Mouse (Mus musculus): ENCODE data around the gene P2ry6.

Gene P2ry6

DNA sequence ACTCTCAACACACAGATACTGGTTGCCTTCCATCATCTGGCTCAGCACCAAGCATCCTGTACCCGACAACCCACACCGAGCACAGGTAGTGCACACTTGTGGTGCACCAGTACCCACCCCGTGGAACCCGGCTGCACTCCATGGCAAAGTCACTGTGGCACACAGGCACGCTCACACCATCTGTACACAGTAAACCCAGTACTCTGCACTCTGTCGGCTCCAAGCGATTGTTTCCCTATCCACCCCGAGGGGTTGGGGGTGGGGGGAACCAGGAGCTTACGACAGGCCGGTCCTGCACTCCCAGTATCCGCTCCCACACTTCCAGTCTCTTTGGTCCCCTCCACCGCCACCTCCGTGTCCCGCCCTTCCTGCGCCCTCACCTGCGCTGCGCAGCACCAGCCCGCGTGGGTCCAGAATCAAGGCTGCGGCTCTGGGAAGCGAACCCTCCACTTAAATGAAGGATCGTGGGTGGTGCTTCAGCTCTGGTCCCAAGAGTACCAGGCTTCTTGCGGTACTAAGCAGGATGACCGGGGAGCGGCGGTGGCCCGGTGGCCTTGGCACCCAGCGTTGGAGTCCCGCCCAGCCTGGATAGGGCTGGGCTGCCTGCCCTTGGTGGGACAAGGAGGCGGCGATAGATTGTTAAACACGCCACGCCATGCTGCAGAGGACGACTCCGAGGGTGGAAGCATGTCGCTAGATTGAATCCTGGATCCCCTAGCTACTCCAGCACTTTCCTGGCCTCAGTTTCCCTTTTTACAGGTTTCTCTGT lies at the start of gene P2ry6:
Gene P2ry6, minus strand, starts transcription at position 515 of the 769 bp plus-strand sequence.
- peak; percentile 53 for DNase-seq

GRCm38 (mm10) chr7:101017492-101017891 lies 43.0 kb upstream of the P2ry6 start:
- no peak for DNase-seq

DNA sequence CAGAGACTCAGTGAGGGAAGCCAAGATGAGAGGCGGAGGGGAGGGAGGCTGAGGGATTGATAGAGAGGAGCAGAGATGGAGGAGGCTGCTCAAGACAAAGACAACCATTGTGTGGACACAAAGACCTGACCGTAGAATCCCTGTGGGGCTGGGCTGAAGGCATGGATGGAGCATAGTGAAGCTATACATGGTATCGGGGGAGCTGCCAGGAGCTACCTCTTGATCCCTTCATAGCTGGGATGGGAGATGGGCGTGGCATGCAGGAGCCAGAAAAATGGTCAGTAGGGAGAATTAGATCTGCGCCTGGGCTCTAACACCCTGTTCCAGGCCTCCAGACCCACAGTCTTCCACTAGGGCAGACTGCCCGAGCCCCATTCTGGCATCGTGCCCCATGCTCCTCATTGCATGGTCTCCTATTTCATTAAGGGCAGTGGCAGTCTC lies 42.6 kb upstream of the P2ry6 start:
- no peak for DNase-seq

GRCm38 (mm10) chr7:101014985-101015384 lies 40.5 kb upstream of the P2ry6 start:
- no peak for DNase-seq

- DNase-seq = no peak
These were observed 39.6 kb upstream of the P2ry6 start for GRCm38 (mm10) chr7:101014041-101014440.

DNA sequence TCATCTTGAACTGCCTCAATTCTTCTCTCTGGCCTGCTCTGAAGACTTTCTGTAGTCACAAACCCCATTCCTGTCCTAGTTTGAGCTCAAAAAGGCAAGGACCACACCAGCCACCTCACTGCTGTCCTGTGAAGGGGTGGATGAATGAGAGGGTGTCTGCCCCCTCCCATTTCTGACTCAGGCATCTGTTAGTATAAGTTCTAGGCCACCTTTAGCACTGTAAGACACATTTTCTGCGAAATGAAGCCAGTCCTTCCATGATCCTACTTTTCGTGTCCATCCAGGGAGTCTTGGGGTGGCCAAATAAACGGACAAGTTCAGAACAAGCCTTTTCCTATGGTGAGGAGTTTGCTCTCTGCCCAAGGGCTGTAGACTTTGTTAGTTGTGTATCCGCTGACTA lies 38.1 kb upstream of the P2ry6 start, which contains the start of gene P2ry2:
Gene P2ry2, minus strand, starts transcription at position 326 of the 400 bp plus-strand sequence.
- DNase-seq = no peak

GRCm38 (mm10) chr7:101011681-101012367 lies 37.4 kb upstream of the P2ry6 start:
- DNase-seq = peak; percentile 87

DNA sequence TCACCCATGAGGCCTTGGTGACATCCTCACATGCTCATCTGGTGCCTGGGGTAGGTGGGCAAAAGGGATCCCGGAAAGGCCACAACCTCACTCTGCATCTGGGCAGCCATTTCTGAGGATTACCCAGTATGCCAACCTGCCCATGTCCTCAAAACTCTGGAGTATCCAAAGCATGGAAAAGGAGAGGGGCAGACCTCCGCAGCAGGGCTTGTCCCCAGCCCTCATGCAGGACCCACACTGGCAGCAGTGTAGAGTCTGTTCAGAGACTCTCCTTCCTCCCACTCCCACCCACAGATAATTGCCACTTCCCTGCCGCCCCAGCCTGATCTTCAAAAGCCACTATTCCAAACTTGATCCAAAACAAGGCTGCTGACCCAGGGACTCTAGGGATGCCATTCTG lies 36.3 kb upstream of the P2ry6 start:
- DNase-seq = no peak

DNA sequence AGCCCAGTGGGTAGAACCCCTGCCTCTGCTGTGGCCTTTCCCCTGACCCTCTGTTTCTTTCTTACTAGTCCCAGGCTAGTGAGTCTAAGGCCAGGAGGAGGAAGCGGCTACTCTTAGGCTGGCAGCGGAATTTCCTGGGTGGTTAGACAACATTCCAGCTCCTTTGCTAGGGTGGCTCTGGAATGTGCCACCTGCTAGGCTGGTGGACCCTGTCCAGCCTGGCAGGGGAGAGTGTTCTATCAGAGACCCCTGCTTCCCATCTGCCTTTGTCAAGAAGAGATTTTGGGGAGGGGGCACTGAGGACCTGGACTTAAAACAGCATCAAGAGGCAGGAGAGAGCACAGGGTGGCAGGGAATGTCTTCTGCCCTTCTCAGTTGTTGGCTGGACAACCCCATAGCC lies 31.8 kb upstream of the P2ry6 start:
- peak; percentile 55 for DNase-seq

- no peak for DNase-seq
These were observed 30.7 kb upstream of the P2ry6 start for GRCm38 (mm10) chr7:101005119-101005518.

- peak; percentile 53 for DNase-seq
These were observed 29.2 kb upstream of the P2ry6 start for GRCm38 (mm10) chr7:101003442-101004326.

- DNase-seq = no peak
These were observed 27.8 kb upstream of the P2ry6 start for GRCm38 (mm10) chr7:101002274-101002673.

DNA sequence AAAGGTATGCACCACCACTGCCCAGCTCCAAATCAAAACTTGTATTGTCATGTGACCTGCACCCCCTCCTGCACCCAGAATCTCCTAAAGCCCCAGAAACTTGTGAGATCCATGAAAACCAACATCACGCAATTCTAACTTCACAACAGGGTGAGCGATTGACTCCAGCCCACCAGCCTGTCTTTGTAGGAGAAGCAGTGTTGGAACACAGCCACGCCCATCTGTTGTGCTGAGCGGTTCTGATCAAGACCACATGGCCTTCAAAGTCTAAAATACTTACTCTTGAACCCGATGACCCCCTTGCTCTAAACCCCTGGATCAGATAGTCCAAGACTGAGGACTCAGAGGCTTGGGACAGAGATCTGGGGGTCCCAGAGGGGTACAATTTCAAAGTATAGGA lies 25.2 kb upstream of the P2ry6 start:
- DNase-seq = no peak

DNA sequence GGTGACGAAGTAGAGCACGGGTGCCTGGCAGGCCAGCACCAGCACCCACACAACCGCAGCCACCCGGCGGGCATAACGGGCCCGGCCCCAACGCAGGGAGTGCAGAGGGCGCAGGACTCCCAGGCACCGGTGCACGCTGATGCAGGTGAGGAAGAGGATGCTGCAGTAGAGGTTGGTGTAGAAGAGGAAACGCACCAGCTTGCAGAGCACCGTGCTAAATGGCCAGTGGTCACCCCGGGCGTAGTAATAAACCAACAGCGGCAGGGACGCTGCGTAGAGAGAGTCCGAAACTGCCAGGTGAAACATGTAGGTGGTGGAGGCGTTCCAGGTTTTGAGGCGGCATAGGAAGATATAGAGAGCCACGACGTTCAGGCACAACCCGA lies 24.1 kb upstream of the P2ry6 start:
- no peak for DNase-seq

DNA sequence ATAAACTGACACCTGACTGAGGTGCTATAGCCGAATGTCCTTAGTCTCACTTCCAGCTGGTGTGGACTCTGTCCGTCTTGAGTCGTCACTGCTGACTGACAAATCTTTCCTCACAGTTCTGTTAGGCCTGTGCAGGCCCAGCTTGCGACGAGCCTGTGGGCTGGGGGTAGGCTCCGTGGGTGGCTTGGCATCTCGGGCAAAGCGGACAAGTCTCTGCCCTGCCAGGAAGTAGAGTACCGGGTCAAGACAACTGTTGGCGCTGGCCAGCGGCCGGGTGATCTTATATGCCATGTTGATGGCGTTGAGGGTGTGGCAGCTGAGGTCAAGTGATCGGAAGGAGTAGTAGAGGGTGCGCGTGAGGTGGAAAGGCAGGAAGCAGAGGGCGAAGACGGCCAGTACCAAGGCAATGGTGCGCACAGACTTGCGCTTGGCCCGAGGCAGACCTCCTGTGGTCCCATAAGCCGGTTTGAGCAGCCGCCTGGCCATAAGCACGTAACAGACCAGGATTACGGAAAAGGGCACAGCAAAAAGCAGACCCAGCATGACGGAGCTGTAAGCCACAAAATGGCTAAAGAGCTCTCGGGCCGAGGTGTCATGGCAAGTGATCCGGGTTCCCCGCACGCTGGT lies 23.6 kb upstream of the P2ry6 start:
- no peak for DNase-seq

DNA sequence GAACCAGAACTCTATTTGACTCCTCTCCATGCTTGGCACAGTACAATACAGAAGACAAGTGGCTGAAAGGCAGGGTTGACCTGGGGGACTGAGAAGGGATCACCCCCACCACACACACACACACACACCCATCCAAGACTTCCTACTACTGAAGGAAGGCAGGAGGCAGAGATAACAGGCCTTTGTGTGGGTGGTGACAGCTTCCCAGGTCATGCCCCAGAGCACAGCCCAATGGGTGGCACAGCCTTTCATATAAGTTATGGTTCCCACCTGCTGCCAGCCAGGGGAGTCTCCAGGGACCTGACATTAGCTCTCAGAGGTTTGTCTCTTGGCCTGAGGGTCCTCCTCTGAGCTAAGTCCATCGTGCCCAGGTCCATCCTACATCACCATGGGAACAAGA lies 22.8 kb upstream of the P2ry6 start:
- no peak for DNase-seq

DNA sequence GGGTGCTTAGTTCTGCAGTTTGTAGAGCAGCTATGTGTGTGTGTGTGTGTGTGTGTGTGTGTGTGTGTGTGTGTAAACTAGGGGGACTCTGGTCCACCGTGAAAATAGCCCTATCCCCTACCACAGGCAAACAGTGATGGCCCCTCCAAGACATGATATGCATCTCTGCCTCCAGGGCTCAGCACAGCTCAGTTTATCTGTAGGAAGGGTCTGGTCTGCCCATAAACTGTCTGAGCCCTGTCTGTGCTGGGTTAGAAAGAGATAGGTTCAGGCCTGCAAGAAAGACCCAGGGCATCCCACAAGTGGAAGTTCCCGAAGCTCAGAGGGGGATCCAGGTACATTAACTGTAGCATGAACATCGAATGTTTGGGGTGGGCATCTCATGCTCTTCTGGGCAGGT lies 21.5 kb upstream of the P2ry6 start:
- DNase-seq = no peak

DNA sequence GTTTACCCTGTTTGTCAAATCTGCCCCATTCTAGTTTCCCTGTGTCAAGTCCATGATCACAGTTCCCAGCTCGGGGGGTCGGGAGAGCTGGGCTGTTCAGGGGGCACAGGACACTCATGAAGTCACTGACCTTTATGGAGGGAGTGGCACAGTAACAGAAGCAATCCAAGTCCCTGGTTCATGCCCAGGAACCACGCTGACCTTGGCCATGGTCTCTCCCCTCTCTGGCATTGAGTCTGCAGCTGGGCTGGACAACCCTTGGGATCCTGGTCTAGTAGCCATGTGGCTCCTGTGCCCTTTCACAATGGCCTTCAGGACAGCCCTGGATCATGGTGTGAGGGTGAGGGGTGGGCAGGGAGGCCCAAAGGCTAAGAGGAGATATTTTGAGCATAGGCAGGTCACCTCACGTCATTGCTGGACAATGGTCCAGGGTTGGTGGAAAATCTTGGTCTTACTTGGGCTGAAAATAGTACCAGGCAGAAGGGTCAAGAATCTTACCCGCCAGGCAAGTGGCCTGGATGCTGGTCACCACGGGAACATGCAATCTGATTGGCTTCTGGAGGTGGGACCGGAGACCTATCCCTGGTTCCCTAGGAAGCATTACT lies 20.9 kb upstream of the P2ry6 start:
- DNase-seq = no peak

DNA sequence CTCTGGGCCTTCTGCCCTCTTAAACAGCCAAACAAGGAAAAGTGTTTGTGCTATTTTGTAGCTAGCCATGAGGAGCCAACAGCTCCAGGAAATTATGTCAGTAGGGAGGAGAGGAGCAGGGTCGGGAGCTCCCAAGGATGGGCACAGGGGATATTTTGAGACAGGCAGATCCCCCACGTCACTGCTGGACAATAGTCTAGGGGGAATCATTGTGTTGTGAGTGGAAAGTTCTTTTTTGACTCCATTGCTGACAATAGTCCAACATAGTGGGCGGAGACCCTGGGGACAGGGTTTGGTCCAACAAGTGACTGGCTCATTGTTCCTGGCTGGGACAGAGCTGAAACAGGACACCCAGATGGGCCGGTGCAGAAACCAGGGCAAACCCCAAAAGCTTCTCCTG lies 18.7 kb upstream of the P2ry6 start:
- peak; percentile 54 for DNase-seq

DNA sequence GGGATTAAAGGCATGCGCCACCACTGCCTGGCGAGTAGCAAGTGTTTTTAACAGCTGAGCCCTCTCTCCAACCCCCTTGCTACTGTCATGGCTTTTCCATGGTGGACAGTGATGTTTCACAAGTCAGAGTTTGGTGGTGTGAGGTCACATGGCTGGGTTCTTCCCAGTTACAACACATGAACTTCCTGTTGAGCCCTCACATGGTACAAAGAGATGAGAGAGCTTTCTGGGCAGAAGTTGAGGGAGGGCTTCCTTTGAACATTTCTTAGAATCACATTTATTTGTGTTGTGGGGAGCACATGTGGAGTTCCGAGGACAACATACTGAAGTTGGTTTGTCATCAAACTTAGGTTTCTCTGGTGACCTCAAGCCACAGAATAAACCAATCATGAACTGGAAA lies 17.5 kb upstream of the P2ry6 start:
- no peak for DNase-seq

DNA sequence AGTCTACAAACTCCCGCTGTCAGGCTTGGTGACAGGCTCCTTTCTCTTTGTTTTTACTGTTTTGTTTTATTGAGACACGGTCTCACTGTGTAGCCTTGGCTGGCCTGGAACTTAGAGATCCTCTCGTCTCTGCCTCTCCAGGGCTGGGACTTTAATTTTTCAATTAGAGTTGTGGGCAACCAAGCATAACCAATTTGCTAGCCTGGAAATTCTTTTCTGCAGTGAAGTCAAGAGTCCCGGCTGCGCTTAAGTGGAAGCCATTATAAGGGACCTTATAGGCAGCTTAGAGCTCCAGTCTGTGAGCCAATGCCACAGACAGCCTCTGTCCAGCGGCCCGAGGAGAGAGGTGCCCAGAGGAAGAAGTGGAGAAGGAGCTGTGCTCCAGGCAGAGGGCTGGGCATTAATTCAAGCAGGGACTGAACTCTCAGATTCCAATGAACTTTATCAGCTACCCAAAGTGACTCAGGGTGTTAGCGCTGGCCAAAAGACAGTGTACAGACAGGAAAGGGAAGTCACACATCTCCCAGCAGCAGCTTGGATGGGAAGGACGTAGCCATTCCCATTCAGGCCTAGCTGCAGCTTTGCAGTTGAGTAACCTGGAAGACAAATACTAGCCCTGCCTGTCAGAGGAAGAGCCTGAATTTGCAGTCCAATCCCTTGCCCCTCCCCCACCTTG lies 16.3 kb upstream of the P2ry6 start:
- peak; percentile 58 for DNase-seq

- peak; percentile 88 for DNase-seq
These were observed 13.6 kb upstream of the P2ry6 start for GRCm38 (mm10) chr7:100988092-100988491.
